ENCODE assay signal across 8 mouse cellular contexts in genomic region chr11:75212031-75212667, GRCm38 (mm10). TPM values are rescaled to one million over a fixed set of nuclear protein-coding genes. Genes with fewer than 3 reads are reported as not detected.
DNase-seq lines count a peak whose midpoint lies in the region; ATAC-seq lines count a peak whose summit lies in the region.

No protein-coding gene starts in this region.

- H3K9me3 ChIP-seq in limb, embryonic 12.5 days = no peaks in the 10 kb centered on the region
- H3K9me3 ChIP-seq in stomach, embryonic 15.5 days = no peaks in the 10 kb centered on the region

- H3K4me3 ChIP-seq in limb, embryonic 12.5 days (replicated peaks) = no peak overlapping the region
- H3K4me3 ChIP-seq in stomach, embryonic 15.5 days (replicated peaks) = no peak overlapping the region

- H3K36me3 ChIP-seq in limb, embryonic 12.5 days = no peaks in the 10 kb centered on the region
- no peaks in the 10 kb centered on the region for H3K36me3 ChIP-seq in stomach, embryonic 15.5 days

- intact Hi-C loops in heart, postnatal 10 days (cut with DNase I) = no loop called here

- H3K27me3 ChIP-seq in limb, embryonic 12.5 days = peaks cover 11% of the 10 kb centered on the region; the same call in 1 of the 2 replicates
- no peaks in the 10 kb centered on the region for H3K27me3 ChIP-seq in stomach, embryonic 15.5 days (replicated peaks)

- peak; percentile 72 for DNase-seq in adrenal gland, adult 2 months
- no peak for DNase-seq in adrenal gland, adult 8-10 months
- peak; percentile 44 for DNase-seq in right cerebral cortex, adult 18-20 months
- DNase-seq in right cerebral cortex, postnatal 25 days = no peak
- DNase-seq in heart, postnatal 10 days = peak; percentile 71 to 78

- WGBS in limb, embryonic 12.5 days = 64% methylated on average over 8 of the region's 8 CpGs
- WGBS in stomach, embryonic 15.5 days = 59% methylated on average over 8 of the region's 8 CpGs

- H3K27ac ChIP-seq in limb, embryonic 12.5 days = 0 out of 2 replicates have a peak overlapping the region, but pooled peaks have one; percentile 41
- peak overlapping the region; percentile 79 for H3K27ac ChIP-seq in stomach, embryonic 15.5 days

- peaks cover 42% of the 10 kb centered on the region for H3K4me1 ChIP-seq in limb, embryonic 12.5 days (replicated peaks)
- H3K4me1 ChIP-seq in stomach, embryonic 15.5 days = peaks cover 24% of the 10 kb centered on the region; the same call in 1 of the 2 replicates

- H3K4me2 ChIP-seq in limb, embryonic 12.5 days = no peak overlapping the region
- no peak overlapping the region for H3K4me2 ChIP-seq in stomach, embryonic 15.5 days

- 0 out of 2 replicates have a peak, but pooled peaks have one; percentile 28 for ATAC-seq in limb, embryonic 12.5 days (ENCODE audit: insufficient number of reproducible peaks, insufficient read depth, low FRiP score, low TSS enrichment, low read depth)
- ATAC-seq in stomach, embryonic 15.5 days (ENCODE audit: insufficient read depth, low FRiP score, low read depth) = no peak
- no peak for ATAC-seq in activated CD4-positive, CD25-positive, alpha-beta regulatory T cell, adult 4 months

- no peak overlapping the region for H3K9ac ChIP-seq in limb, embryonic 12.5 days (replicated peaks)
- no peak overlapping the region for H3K9ac ChIP-seq in stomach, embryonic 15.5 days

RNA-seq across cellular contexts. Expression of gene Rtn4rl1, which starts 18.6 kb away (rescaled TPM):
- 10 to 100 TPM; 29.2 to 58.9 TPM for total RNA-seq in adrenal gland, adult 2 months (2021)
- 48.1 and 62.9 TPM in 2 replicates for polyA plus RNA-seq in adrenal gland, adult 2 months (2012; rRNA removed)
- 10 to 100 TPM; 39.9 to 74.9 (median 58.7) TPM for total RNA-seq in adrenal gland, adult 8-10 months (2022)
- total RNA-seq in heart, postnatal 10 days (2021) = 10 to 100 TPM; 13.9 to 21.4 TPM
- polyA plus RNA-seq in limb, embryonic 12.5 days (2016; fragmentation: Nextera tagmentation; extraction: Ambion mirVana) = 1.5 and 2.1 TPM in 2 replicates
- 2.2 and 2.3 TPM in 2 replicates for polyA plus RNA-seq in stomach, embryonic 15.5 days (2015; fragmentation: Nextera tagmentation; extraction: Ambion mirVana)
- 1 to 10 TPM; 1.6 to 1.8 TPM for polyA plus RNA-seq in activated CD4-positive, CD25-positive, alpha-beta regulatory T cell, adult 4 months (2017; shearing (Covaris generic))

RNA-seq across cellular contexts. Expression of gene Dph1, which starts 21.1 kb away (rescaled TPM):
- total RNA-seq in adrenal gland, adult 2 months (2021) = 10 to 100 TPM; 32.3 to 37.4 TPM
- polyA plus RNA-seq in adrenal gland, adult 2 months (2012; rRNA removed) = 72.0 and 87.5 TPM in 2 replicates
- total RNA-seq in adrenal gland, adult 8-10 months (2022) = 10 to 100 TPM; 32.3 to 46.1 (median 44.7) TPM
- total RNA-seq in heart, postnatal 10 days (2021) = 10 to 100 TPM; 13.9 to 15.6 TPM
- polyA plus RNA-seq in limb, embryonic 12.5 days (2016; fragmentation: Nextera tagmentation; extraction: Ambion mirVana) = 24.0 and 25.5 TPM in 2 replicates
- polyA plus RNA-seq in stomach, embryonic 15.5 days (2015; fragmentation: Nextera tagmentation; extraction: Ambion mirVana) = 18.4 and 21.3 TPM in 2 replicates
- polyA plus RNA-seq in activated CD4-positive, CD25-positive, alpha-beta regulatory T cell, adult 4 months (2017; shearing (Covaris generic)) = 1 to 10 TPM; 8.3 to 9.6 TPM

RNA-seq across cellular contexts. Expression of gene Ovca2, which starts 33.5 kb away (rescaled TPM):
- total RNA-seq in adrenal gland, adult 2 months (2021) = 10 to 100 TPM; 20.4 to 26.5 TPM
- polyA plus RNA-seq in adrenal gland, adult 2 months (2012; rRNA removed) = 7.0 and 7.4 TPM in 2 replicates
- 10 to 100 TPM; 22.3 to 28.9 (median 25.9) TPM for total RNA-seq in adrenal gland, adult 8-10 months (2022)
- 1 to 10 TPM; 7.8 to 9.5 TPM for total RNA-seq in heart, postnatal 10 days (2021)
- 29.6 and 31.0 TPM in 2 replicates for polyA plus RNA-seq in limb, embryonic 12.5 days (2016; fragmentation: Nextera tagmentation; extraction: Ambion mirVana)
- 21.0 and 22.2 TPM in 2 replicates for polyA plus RNA-seq in stomach, embryonic 15.5 days (2015; fragmentation: Nextera tagmentation; extraction: Ambion mirVana)
- 10 to 100 TPM; 28.4 to 32.8 TPM for polyA plus RNA-seq in activated CD4-positive, CD25-positive, alpha-beta regulatory T cell, adult 4 months (2017; shearing (Covaris generic))

RNA-seq across cellular contexts. Expression of gene Hic1, which starts 42.8 kb away (rescaled TPM):
- total RNA-seq in adrenal gland, adult 2 months (2021) = 10 to 100 TPM in 1 of 2 experiments, 1 to 10 TPM in 1; 7.5 to 15.4 TPM
- polyA plus RNA-seq in adrenal gland, adult 2 months (2012; rRNA removed) = 25.9 and 26.9 TPM in 2 replicates
- 10 to 100 TPM in 2 of 4 experiments, 1 to 10 TPM in 2; 7.7 to 16.5 (median 11.4) TPM for total RNA-seq in adrenal gland, adult 8-10 months (2022)
- total RNA-seq in heart, postnatal 10 days (2021) = 10 to 100 TPM; 36.3 to 48.5 TPM
- 30.3 and 35.5 TPM in 2 replicates for polyA plus RNA-seq in limb, embryonic 12.5 days (2016; fragmentation: Nextera tagmentation; extraction: Ambion mirVana)
- polyA plus RNA-seq in stomach, embryonic 15.5 days (2015; fragmentation: Nextera tagmentation; extraction: Ambion mirVana) = 25.3 and 28.0 TPM in 2 replicates
- polyA plus RNA-seq in activated CD4-positive, CD25-positive, alpha-beta regulatory T cell, adult 4 months (2017; shearing (Covaris generic)) = under 1 TPM in 1 of 2 experiments, not detected in 1; 0.38 TPM

Comparison
In these comparisons a context has a peak if more than half of its experiments do, and no peak if none do; other contexts are left out.
1. DNase-seq: peak in adrenal gland, adult 2 months (single experiment), right cerebral cortex, adult 18-20 months (single experiment) and heart, postnatal 10 days (2 of 2); none in adrenal gland, adult 8-10 months (single experiment) and right cerebral cortex, postnatal 25 days (single experiment).
2. RNA of gene Rtn4rl1, which starts 18.6 kb away (polyA plus RNA-seq): 48.1 to 62.9 TPM in adrenal gland, adult 2 months; 2.2 to 2.3 TPM in stomach, embryonic 15.5 days, 1.6 to 1.8 TPM in activated CD4-positive, CD25-positive, alpha-beta regulatory T cell, adult 4 months and 1.5 to 2.1 TPM in limb, embryonic 12.5 days; every median in the first group is over 10 times any median in the second.